Mouse (Mus musculus) forebrain, postnatal 0 days (tissue): ENCODE results near the gene Rlf. TPM values are rescaled to one million over a fixed set of nuclear protein-coding genes. Genes with fewer than 3 reads are reported as not detected.
A peak's percentile ranks its signal among the peaks of the same experiment; 100 is the strongest.

Experiments
- ATAC-seq: fragments of 200-750 bp; cut with Nextera tagmentation; 2 replicates; pipeline ENCODE4 v1.8.0; 2017; ENCODE audit warnings: mild to moderate bottlenecking, moderate library complexity
- DNase-seq: peaks from one replicate; pipeline ENCODE4 v3.0.0-alpha.2; 2015
- H3K27ac ChIP-seq: fragments of 300-500 bp; sonication (generic); 2 replicates; pipeline ENCODE4 v1.5.1; 2014; ENCODE audit warnings: low read depth, mild to moderate bottlenecking, antibody characterized with exemption, low read length, moderate library complexity, mixed read lengths
- H3K27me3 ChIP-seq: fragments of 300-500 bp; sonication (generic); 2 replicates; pipeline ENCODE4 v1.6.1; 2014; ENCODE audit warnings: mild to moderate bottlenecking, low read length, mixed read lengths; ENCODE audit not compliant: insufficient read depth
- H3K36me3 ChIP-seq: fragments of 300-500 bp; sonication (generic); 2 replicates; pipeline ENCODE4 v1.6.1; 2014; ENCODE audit warnings: mild to moderate bottlenecking, moderate library complexity; ENCODE audit not compliant: insufficient read depth
- H3K4me1 ChIP-seq: fragments of 300-500 bp; sonication (generic); 2 replicates; pipeline ENCODE4 v1.6.1; 2014; ENCODE audit warnings: antibody characterized with exemption; ENCODE audit not compliant: insufficient read depth
- H3K4me2 ChIP-seq: fragments of 300-500 bp; sonication (generic); 2 replicates; pipeline ENCODE4 v1.6.1; 2014; ENCODE audit warnings: low read depth, mild to moderate bottlenecking, moderate library complexity
- H3K4me3 ChIP-seq: fragments of 300-500 bp; sonication (generic); 2 replicates; pipeline ENCODE4 v1.5.1; 2014; ENCODE audit warnings: low read depth, low read length, mixed read lengths
- H3K9ac ChIP-seq: fragments of 300-500 bp; sonication (generic); 2 replicates; pipeline ENCODE4 v1.6.1; 2014; ENCODE audit warnings: mild to moderate bottlenecking
- H3K9me3 ChIP-seq: fragments of 300-500 bp; sonication (generic); 2 replicates; pipeline ENCODE4 v1.6.1; 2016; ENCODE audit warnings: low read length
- CTCF ChIP-seq: sonication (generic); IDR thresholded peaks from 2 replicates; pipeline ENCODE4 v1.5.1; 2016; ENCODE audit warnings: antibody characterized with exemption, control low read depth, low read depth
- WGBS: fragments of 180-500 bp; shearing (Covaris S2); extraction: QIAGEN DNeasy Blood & Tissue Kit; methylation state at CpG from one replicate; pipeline ENCODE4 v1.1.7; 2014; 5-methylcytosine and 5-hydroxymethylcytosine counted together
- polyA plus RNA-seq: library from polyadenylated mRNA; unstranded; fragments of >200 nt; fragmentation: Nextera tagmentation; extraction: Ambion mirVana; gene quantifications from 2 replicates; pipeline ENCODE4 v1.2.1, GENCODE M21; 2015
- total RNA-seq: library from RNA; depleted of rRNA; stranded (reverse); fragments of >200 nt; gene quantifications from 2 replicates; pipeline ENCODE4 v1.2.3, GENCODE M21; 2014; rRNA removed

Gene Rlf
- total RNA-seq (41.0 and 42.9 TPM in 2 replicates), polyA plus RNA-seq (9.3 and 17.4 TPM in 2 replicates)

DNA sequence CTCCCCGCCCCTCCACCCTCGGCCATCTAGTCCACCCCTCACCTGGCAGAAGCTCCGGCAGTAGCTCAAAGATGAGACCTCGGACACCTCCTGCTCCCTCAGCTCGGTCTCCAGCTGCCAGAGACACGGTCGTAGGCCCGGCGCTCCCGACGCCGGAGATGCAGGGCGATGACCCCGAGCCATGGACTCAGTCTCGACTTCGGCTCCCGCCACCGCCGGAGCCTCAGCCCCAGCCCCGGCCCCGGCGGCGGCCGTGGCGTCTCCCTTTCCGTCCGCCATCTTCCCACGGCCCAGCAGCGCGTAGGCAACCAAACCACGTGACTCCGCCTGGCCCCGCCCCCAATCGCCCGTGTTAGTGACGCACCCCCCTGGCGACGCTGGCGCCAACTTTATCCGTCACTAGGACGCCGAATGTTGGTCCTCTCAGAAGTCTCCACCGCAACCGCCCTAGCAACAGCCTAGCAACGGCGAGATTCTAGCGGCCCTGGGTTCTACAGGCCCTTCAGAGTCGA is at the start of gene Rlf:
Gene Rlf (minus strand): TSS at position 292 of the 512 bp plus-strand sequence.
- Histone ChIP-seq H3K9ac (peak within 1 kb of the TSS; percentile 85), H3K27me3 (0 out of 2 replicates have a peak, but pooled peaks cover 3% of the 10 kb centered on the region), H3K27ac (peak within 1 kb of the TSS; percentile 86), H3K9me3 (no peaks in the 10 kb centered on the region), H3K36me3 (no peaks in the 10 kb centered on the region), H3K4me2 (peak within 1 kb of the TSS; percentile 87), H3K4me3 (peak within 1 kb of the TSS; percentile 94), H3K4me1 (peaks cover 10% of the 10 kb centered on the region)
- peak; percentile 99 for DNase-seq
- peak; percentile 97 for ATAC-seq
- WGBS, result 2% methylated on average over 46 of the region's 48 CpGs
- TF ChIP-seq CTCF, result no peak

DNA sequence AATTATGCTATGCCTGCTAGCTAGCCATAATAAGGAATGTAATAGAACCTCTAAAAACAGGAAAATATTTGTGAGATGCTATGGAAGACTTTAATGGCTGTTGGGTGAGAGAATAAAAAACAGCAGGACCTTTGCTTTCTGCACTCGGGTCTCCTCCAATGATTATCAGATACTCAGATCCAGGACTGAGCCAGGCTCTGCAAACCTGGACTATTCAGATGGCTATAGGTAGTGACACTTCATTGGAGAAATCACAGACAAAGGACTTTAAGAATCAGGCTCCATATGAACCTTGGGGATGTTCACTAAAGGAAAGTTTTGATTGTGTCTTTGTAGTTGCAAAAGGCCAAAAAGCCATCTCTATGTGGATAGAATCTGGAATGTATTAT is 26.7 kb upstream of the Rlf start:
- Histone ChIP-seq H3K9ac (no peak overlapping the region), H3K4me3 (no peak overlapping the region), H3K27me3 (no peaks in the 10 kb centered on the region), H3K27ac (no peak overlapping the region), H3K4me1 (no peaks in the 10 kb centered on the region), H3K4me2 (no peak overlapping the region), H3K36me3 (no peaks in the 10 kb centered on the region), H3K9me3 (no peaks in the 10 kb centered on the region)
- 87% methylated on average over 1 of the region's 1 CpGs for WGBS
- ATAC-seq, result peak; percentile 11; the same call in 1 of the 2 replicates
- TF ChIP-seq CTCF, result no peak
- no peak for DNase-seq

DNA sequence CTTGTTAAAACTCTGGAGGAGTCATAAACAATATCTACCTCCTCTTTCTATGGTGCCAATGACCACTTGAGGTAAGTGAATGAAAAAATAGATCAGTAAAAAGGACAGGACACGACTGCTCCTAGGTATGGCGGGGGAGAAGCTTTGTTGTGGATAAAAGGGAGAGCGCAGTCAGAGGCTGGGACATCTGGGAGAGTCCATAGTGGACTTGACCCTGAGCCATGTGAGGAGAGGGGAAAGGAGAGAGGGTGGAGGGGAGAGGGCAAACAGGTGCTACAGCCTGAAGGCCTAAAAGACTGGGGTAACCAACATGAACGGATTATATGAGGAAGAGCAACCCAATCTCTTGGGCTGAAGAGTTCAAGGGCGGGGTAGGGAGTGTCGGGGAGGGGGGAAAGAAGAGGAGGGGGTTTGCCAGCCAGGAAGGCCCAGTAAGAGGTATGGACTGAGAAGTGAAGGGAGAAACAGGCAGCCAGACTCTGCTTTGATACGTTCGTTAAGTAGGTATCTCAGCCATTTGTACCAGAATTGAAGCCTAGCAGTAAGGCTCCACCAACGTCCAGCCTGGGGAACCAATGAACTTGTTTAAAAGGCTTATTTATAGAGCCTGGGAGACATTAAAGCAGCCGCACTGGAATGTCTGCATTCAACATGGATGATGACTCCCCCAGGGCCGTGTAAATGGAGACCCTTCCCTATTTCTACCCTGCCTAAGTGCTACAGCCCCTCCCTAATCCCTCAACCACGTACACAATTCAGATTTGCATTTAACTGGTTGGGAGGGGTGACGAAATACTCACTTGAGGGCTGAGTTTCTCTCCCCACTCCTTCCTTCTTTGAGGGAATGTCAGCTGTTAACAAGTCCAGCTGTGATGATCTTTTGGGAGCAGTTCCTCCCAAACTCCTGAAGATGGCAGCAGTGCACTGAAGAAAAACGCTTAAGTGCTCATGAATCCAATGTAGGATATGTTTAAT is 26.0 kb upstream of the Rlf start:
- H3K27me3 ChIP-seq, result no peaks in the 10 kb centered on the region
- TF ChIP-seq CTCF, result peak; percentile 86
- no peak overlapping the region for H3K4me3 ChIP-seq
- no peak overlapping the region for H3K9ac ChIP-seq
- no peaks in the 10 kb centered on the region for H3K9me3 ChIP-seq
- H3K4me1 ChIP-seq, result no peaks in the 10 kb centered on the region
- 39% methylated on average over 14 of the region's 14 CpGs for WGBS
- DNase-seq (peak; percentile 86), ATAC-seq (peak; percentile 77)
- no peak overlapping the region for H3K27ac ChIP-seq
- no peak overlapping the region for H3K4me2 ChIP-seq
- H3K36me3 ChIP-seq, result no peaks in the 10 kb centered on the region

DNA sequence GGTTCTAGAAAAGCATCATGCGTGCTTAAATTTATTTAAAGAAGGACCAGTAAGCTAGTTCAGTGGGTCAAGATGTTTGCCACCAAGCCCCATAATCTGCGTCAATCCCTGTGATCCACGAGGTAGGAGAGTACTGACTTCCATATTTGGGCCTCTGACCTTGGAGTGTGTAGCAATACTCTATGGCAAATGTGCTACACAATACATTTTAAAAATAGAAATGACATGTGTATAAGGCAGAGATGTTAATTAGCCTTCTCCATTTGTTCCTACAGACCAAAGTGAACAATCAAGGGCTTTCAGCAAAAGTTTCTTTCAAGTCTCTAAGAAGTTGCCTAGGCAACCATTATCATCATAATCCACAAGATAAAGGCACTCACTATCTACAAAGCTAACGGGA is 25.0 kb upstream of the Rlf start:
- TF ChIP-seq CTCF, result no peak
- no peaks in the 10 kb centered on the region for H3K9me3 ChIP-seq
- no peak overlapping the region for H3K9ac ChIP-seq
- no peaks in the 10 kb centered on the region for H3K27me3 ChIP-seq
- H3K27ac ChIP-seq, result no peak overlapping the region
- no peak overlapping the region for H3K4me3 ChIP-seq
- WGBS, result 26% methylated on average over 4 of the region's 4 CpGs
- no peaks in the 10 kb centered on the region for H3K4me1 ChIP-seq
- ATAC-seq, result peak; percentile 68; the same call in 1 of the 2 replicates
- no peaks in the 10 kb centered on the region for H3K36me3 ChIP-seq
- H3K4me2 ChIP-seq, result no peak overlapping the region
- DNase-seq, result no peak

DNA sequence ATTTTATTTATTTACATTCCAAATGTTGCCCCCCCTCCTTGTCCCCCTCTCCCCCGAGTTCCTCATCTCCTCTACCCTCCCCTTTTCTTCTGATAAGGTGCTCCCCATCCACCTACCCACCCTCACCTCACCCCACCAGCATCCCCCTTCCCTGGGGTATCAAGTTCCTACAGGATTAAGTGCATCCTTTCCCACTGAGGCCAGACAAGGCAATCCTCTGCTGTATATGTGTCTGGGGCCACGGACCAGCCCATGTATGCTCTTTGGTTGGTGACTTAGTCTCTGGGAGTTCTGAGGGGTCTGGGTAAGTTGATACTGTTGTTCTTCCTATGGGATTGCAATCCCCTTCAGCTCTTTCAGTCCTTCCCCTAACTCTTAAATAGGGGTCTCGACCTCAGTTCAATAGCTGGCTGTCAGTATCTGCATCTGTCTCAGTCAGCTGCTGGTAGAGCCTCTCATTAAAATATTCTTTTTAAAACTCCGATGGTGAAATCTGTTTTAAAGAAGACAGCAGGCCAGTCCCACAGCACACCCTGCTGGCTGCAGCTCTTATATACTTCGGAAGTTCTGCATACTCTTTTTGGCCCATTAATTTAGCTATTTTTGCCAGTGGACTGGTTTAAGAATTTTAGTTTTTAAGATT is 17.0 kb upstream of the Rlf start:
- Histone ChIP-seq H3K4me1 (no peaks in the 10 kb centered on the region), H3K4me2 (peak overlapping the region; percentile 44), H3K9me3 (no peaks in the 10 kb centered on the region), H3K27ac (no peak overlapping the region), H3K9ac (peak overlapping the region; percentile 40), H3K27me3 (no peaks in the 10 kb centered on the region), H3K36me3 (no peaks in the 10 kb centered on the region), H3K4me3 (no peak overlapping the region)
- peak; percentile 76 for TF ChIP-seq CTCF
- DNase-seq (peak; percentile 79), ATAC-seq (peak; percentile 62; the same call in 1 of the 2 replicates)
- WGBS, result 5% methylated on average over 5 of the region's 5 CpGs

- peak overlapping the region; percentile 40 for H3K9ac ChIP-seq
- TF ChIP-seq CTCF, result no peak
- H3K27me3 ChIP-seq, result no peaks in the 10 kb centered on the region
- H3K9me3 ChIP-seq, result no peaks in the 10 kb centered on the region
- H3K27ac ChIP-seq, result peak overlapping the region; percentile 59
- WGBS, result 3% methylated on average over 16 of the region's 16 CpGs
- H3K36me3 ChIP-seq, result no peaks in the 10 kb centered on the region
- peak overlapping the region; percentile 44 for H3K4me2 ChIP-seq
- peak overlapping the region; percentile 16; the same call in 1 of the 2 replicates for H3K4me3 ChIP-seq
- DNase-seq (peak; percentile 43), ATAC-seq (peak; percentile 86)
- no peaks in the 10 kb centered on the region for H3K4me1 ChIP-seq
Observed at GRCm38 (mm10) chr4:121230943-121231614, 16.2 kb upstream of the Rlf start.
